Mouse (Mus musculus) adrenal gland, postnatal 25 days (tissue): Measurements from ENCODE around the gene Fkbp9. TPM values are rescaled to one million over a fixed set of nuclear protein-coding genes. Genes with fewer than 3 reads are reported as not detected.
A peak's percentile ranks its signal among the peaks of the same experiment; 100 is the strongest.
"Not testable (repeated sequence)": the region's sequence is repeated elsewhere in the genome, so short reads cannot be mapped to it uniquely, and the experiment has no call there.

Source experiments
- DNase-seq: peaks from one replicate; pipeline ENCODE4 v3.0.0; 2021; ENCODE audit warnings: mixed read lengths
- total RNA-seq: library from RNA; stranded (reverse); gene quantifications from 2 replicates; pipeline ENCODE4 v1.2.3, GENCODE M21; 2021

Gene Fkbp9
- total RNA-seq, 1 experiment from 2014 or later: 66.4 TPM

GRCm38 (mm10) chr6:56837621-56838020 lies 5.8 kb downstream of the Fkbp9 start:
- DNase-seq: no peak

DNA sequence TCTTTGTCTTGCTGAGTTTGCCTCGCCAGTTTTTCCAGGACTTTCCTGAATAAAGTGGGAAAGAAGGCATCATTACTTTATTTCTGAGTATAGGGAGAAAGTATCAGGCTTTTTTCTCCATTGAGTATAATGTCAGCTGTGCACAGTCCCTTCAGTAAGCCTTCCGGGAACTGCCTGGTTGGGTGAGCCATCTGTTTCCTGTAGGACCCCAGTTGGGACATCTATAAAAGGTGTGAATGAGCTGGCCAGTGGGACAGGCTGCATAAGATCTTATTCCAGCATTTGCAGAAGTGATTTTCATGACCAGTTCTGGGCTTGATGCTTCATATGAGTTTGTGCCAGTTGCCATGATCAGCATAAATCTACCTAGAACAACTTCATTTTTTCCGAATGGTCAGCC lies 11.4 kb downstream of the Fkbp9 start:
- DNase-seq: no peak

- DNase-seq: no peak
Observed at GRCm38 (mm10) chr6:56844365-56844764, 12.5 kb downstream of the Fkbp9 start.

DNA sequence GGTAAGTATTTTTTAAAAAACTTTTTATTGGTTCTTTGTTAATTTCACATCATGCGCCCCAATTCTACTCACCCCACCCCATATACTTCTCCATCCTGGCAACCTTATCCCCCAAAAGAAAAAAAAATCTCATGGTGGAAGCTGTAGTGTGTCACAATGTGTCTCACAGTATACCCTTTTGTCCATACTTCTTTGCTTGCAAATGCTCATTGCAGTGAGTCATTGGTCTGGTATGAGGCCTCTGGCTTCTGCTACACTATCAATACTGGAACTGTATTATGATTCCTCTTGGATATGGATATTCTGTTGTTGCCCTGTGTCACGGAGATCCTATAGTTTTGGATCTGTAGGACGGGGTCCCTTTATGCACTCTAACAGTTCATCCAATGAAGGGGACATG lies 17.1 kb downstream of the Fkbp9 start:
- no peak for DNase-seq

GRCm38 (mm10) chr6:56850315-56850714 lies 18.5 kb downstream of the Fkbp9 start:
- no peak for DNase-seq

GRCm38 (mm10) chr6:56854803-56855202 lies 22.9 kb downstream of the Fkbp9 start:
- DNase-seq: no peak

GRCm38 (mm10) chr6:56856748-56857147 lies 24.9 kb downstream of the Fkbp9 start:
- no peak for DNase-seq

- no peak for DNase-seq
Observed at GRCm38 (mm10) chr6:56860205-56860848, 28.5 kb downstream of the Fkbp9 start.

DNA sequence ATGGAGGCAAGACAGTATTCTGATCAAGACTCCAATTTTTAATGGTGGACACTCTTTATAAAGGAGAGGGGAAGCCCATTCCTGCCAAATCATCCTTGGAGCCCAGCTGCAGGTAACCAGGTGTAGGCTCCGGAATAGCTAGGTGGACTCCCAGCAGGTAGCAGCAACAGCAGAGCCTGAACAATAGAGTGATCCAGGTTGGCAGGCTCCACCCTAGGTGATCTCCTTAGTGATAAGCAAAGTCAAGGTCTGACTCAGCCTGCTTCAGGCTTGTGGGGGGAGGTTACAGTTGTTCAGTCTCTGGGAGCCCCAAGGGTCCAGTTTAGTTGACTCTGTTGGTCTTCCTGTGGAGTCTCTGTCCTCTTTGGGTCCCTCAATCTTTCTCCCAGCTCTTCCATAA lies 35.0 kb downstream of the Fkbp9 start:
- not testable (repeated sequence) for DNase-seq

DNA sequence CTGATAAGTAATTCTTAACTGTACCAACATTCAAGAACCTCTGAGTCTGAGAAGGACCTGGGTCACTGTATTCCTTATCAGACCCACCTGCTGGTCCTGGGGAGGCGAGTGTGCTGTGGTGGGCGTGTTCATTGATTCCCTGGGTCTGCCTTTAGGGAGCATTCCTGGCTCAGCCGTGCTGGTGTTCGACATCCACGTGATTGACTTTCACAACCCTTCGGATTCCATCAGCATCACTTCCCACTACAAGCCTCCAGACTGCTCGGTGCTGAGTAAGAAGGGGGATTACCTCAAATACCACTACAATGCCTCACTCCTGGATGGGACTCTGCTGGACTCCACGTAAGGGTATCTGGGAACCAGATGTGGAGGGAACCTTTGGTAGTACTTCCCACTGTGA lies 36.7 kb downstream of the Fkbp9 start:
- DNase-seq: no peak

- DNase-seq: no peak
Observed at GRCm38 (mm10) chr6:56870027-56870426, 38.2 kb downstream of the Fkbp9 start.

DNA sequence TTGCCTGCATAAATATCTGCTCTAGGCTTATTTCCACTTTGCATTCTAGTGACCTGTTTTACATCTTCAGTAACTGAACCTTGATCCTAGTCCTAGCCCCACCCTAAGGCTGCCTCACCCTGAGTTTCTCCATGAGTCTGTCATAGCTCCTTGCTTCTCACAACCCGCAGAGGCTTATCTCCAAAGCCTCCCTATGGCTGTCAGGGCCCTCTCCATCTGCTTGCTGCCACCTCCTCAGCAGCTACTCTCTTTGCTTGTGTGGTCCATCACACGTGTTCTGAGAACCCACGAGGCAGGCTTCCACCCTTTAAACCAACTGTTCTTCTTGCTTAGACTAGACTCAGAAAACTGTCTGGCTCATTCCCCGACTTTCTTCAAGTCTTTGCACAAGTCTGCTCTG lies 45.0 kb downstream of the Fkbp9 start:
- DNase-seq: no peak

- no peak for DNase-seq
Observed at GRCm38 (mm10) chr6:56877985-56878384, 46.1 kb downstream of the Fkbp9 start.

- no peak for DNase-seq
Observed at GRCm38 (mm10) chr6:56879352-56879955, 47.6 kb downstream of the Fkbp9 start.

GRCm38 (mm10) chr6:56888561-56888960 lies 56.7 kb downstream of the Fkbp9 start:
- peak; percentile 10 for DNase-seq

GRCm38 (mm10) chr6:56890762-56891161 lies 58.9 kb downstream of the Fkbp9 start:
- DNase-seq: no peak

DNA sequence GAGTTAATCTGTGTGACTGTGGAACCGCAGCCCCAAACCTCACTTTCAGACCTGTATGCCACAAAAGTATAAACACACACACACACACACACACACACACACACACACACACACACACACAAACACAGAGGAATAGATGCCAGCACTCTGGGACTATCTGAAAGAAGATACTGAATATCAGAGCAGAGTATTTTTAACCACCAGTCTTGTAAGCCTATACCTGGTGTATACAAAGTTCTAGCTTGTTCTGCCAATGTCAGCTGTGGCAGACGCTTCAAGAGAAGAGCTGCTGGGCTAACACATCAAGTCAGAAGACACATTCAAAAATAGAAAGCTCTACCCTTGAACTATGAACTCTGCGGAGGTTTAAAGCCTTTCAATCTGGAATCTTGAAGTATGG lies 67.7 kb downstream of the Fkbp9 start:
- no peak for DNase-seq

DNA sequence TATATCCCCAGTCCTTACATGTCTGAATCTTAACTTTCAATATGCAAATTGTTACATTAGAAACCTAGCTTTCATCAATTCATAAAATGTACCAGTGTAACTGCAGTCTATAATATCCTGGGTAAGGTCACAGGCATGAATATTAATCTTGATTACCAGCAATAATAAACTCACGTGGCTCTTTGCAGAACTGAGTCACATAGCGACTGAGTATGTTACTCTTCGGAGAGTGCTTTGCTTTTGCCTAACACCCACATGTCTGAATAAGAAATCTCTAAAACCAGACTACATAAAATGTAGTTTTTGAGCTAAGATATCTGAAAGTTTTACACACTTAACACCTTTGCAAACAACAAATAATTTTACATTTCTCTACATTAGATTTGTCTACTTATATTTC lies 69.5 kb downstream of the Fkbp9 start:
- no peak for DNase-seq

- peak; percentile 59 for DNase-seq
Observed at GRCm38 (mm10) chr6:56901824-56902386, 70.0 kb downstream of the Fkbp9 start.

- no peak for DNase-seq
Observed at GRCm38 (mm10) chr6:56902606-56903520, 71.0 kb downstream of the Fkbp9 start.

GRCm38 (mm10) chr6:56903831-56904230 lies 72.0 kb downstream of the Fkbp9 start:
- no peak for DNase-seq

- DNase-seq: no peak
Observed at GRCm38 (mm10) chr6:56904330-56904729, 72.5 kb downstream of the Fkbp9 start.

GRCm38 (mm10) chr6:56904982-56905381 lies 73.1 kb downstream of the Fkbp9 start:
- DNase-seq: no peak
